Mouse (Mus musculus) neural tube, embryonic 14.5 days (tissue): ENCODE data around the gene Itgb2. TPM values are rescaled to one million over a fixed set of nuclear protein-coding genes. Genes with fewer than 3 reads are reported as not detected.

Source experiments
- ATAC-seq: fragments of 200-750 bp; cut with Nextera tagmentation; 2 replicates; pipeline ENCODE4 v1.8.0; 2017; ENCODE audit warnings: low read depth, mild to moderate bottlenecking, moderate TSS enrichment, moderate library complexity
- H3K27ac ChIP-seq: fragments of 300-500 bp; sonication (generic); 2 replicates; pipeline ENCODE4 v1.5.1; 2014; ENCODE audit warnings: low read depth, mild to moderate bottlenecking, control low read depth, low read length, moderate library complexity, mixed read lengths
- H3K27me3 ChIP-seq: fragments of 300-500 bp; sonication (generic); 2 replicates; pipeline ENCODE4 v1.6.1; 2014; ENCODE audit warnings: low read length; ENCODE audit not compliant: control insufficient read depth, insufficient read depth
- H3K36me3 ChIP-seq: fragments of 300-500 bp; sonication (generic); 2 replicates; pipeline ENCODE4 v1.6.1; 2014; ENCODE audit warnings: low read length, mixed read lengths; ENCODE audit not compliant: control insufficient read depth, insufficient read depth
- H3K4me1 ChIP-seq: fragments of 300-500 bp; sonication (generic); 2 replicates; pipeline ENCODE4 v1.6.1; 2014; ENCODE audit warnings: low read length; ENCODE audit not compliant: control insufficient read depth, insufficient read depth
- H3K4me2 ChIP-seq: fragments of 300-500 bp; sonication (generic); 2 replicates; pipeline ENCODE4 v1.6.1; 2014; ENCODE audit warnings: mild to moderate bottlenecking, low read depth, low read length, control low read depth
- H3K4me3 ChIP-seq: fragments of 300-500 bp; sonication (generic); 2 replicates; pipeline ENCODE4 v1.5.1; 2014; ENCODE audit warnings: low read depth, low read length, control low read depth, mixed read lengths
- H3K9ac ChIP-seq: fragments of 300-500 bp; sonication (generic); replicated peaks from 2 replicates; pipeline ENCODE4 v1.6.1; 2014; ENCODE audit warnings: low read depth, mild to moderate bottlenecking, control low read depth, low read length, mixed read lengths
- H3K9me3 ChIP-seq: fragments of 300-500 bp; sonication (generic); 2 replicates; pipeline ENCODE4 v1.6.1; 2016; ENCODE audit warnings: low read length; ENCODE audit not compliant: control insufficient read depth
- WGBS: fragments of 180-500 bp; shearing (Covaris S2); extraction: QIAGEN DNeasy Blood & Tissue Kit; methylation state at CpG from one replicate; pipeline ENCODE4 v1.1.7; 2014; 5-methylcytosine and 5-hydroxymethylcytosine counted together
- polyA plus RNA-seq: library from polyadenylated mRNA; unstranded; fragments of >200 nt; fragmentation: Nextera tagmentation; extraction: Ambion mirVana; gene quantifications from 2 replicates; pipeline ENCODE4 v1.2.1, GENCODE M21; 2014

Gene Itgb2
- polyA plus RNA-seq, 1 experiment from 2014 or later: 0.44 TPM

- 88% methylated on average over 15 of the region's 15 CpGs for WGBS
- Histone ChIP-seq H3K4me2 (no peak overlapping the region), H3K9ac (no peak overlapping the region), H3K27ac (no peak overlapping the region), H3K4me1 (0 out of 2 replicates have a peak, but pooled peaks cover 12% of the 10 kb centered on the region), H3K4me3 (no peak overlapping the region), H3K36me3 (peaks cover 27% of the 10 kb centered on the region), H3K27me3 (no peaks in the 10 kb centered on the region), H3K9me3 (no peaks in the 10 kb centered on the region)
- ATAC-seq: no peak
Observed at GRCm38 (mm10) chr10:77510225-77510982, 19.6 kb upstream of the Itgb2 start.

- H3K27ac ChIP-seq: peak within 1 kb of the TSS; percentile 69
- H3K27me3 ChIP-seq: no peaks in the 10 kb centered on the region
- peak within 1 kb of the TSS; percentile 94 for H3K4me2 ChIP-seq
- H3K9ac ChIP-seq: peak within 1 kb of the TSS; percentile 83
- WGBS: 1% methylated on average over 75 of the region's 75 CpGs
- H3K9me3 ChIP-seq: no peaks in the 10 kb centered on the region
- H3K36me3 ChIP-seq: peaks cover 20% of the 10 kb centered on the region
- H3K4me1 ChIP-seq: peaks cover 12% of the 10 kb centered on the region
- peak; percentile 95 for ATAC-seq
- peak within 1 kb of the TSS; percentile 95 for H3K4me3 ChIP-seq
Observed at GRCm38 (mm10) chr10:77515385-77516348, 14.4 kb upstream of the Itgb2 start, which contains the start of gene Fam207a. Gene Fam207a (minus strand): TSS chr10:77515785.

DNA sequence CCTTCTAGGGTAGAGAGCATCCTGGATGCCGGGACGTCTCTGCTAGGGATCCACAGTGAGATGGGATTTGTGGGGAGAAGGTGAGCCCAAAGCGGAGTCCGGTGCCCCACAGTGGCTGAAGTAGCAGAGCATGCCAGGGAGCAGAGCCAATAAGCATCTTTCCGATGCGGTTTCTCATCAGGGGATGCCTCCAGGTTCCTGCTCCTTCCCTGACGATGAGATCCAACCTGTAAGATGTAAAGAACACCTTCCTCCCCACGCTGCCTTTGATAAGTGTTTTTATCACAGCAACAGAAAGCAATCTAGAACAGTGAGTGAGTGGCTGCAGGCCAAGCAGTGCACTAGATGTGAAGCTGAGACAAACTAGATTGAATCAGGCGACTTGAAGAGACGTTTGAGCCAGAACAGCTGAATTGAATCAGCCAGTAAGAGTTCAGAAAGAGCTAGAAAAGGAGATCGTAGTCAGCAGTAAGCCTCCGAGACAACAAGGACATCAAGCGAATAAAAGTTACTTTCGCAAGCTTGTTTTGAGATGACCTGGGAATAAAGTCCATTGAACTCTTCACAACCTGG is 13.6 kb upstream of the Itgb2 start:
- Histone ChIP-seq H3K9me3 (no peaks in the 10 kb centered on the region), H3K36me3 (peaks cover 18% of the 10 kb centered on the region), H3K27ac (peak overlapping the region; percentile 69), H3K9ac (peak overlapping the region; percentile 83), H3K4me2 (peak overlapping the region; percentile 94), H3K4me1 (peaks cover 12% of the 10 kb centered on the region), H3K27me3 (no peaks in the 10 kb centered on the region), H3K4me3 (peak overlapping the region; percentile 95)
- 48% methylated on average over 14 of the region's 14 CpGs for WGBS
- 0 out of 2 replicates have a peak, but pooled peaks have one; percentile 5 for ATAC-seq

- ATAC-seq: no peak
- no peak overlapping the region for H3K9ac ChIP-seq
- 23% methylated on average over 20 of the region's 20 CpGs for WGBS
- H3K4me3 ChIP-seq: no peak overlapping the region
- H3K27me3 ChIP-seq: no peaks in the 10 kb centered on the region
- H3K4me1 ChIP-seq: peaks cover 12% of the 10 kb centered on the region
- no peak overlapping the region for H3K4me2 ChIP-seq
- no peaks in the 10 kb centered on the region for H3K9me3 ChIP-seq
- peaks cover 14% of the 10 kb centered on the region for H3K36me3 ChIP-seq
- no peak overlapping the region for H3K27ac ChIP-seq
Observed at GRCm38 (mm10) chr10:77517066-77517620, 12.9 kb upstream of the Itgb2 start.

GRCm38 (mm10) chr10:77517801-77518200 is 12.3 kb upstream of the Itgb2 start:
- no peak overlapping the region for H3K4me2 ChIP-seq
- H3K9me3 ChIP-seq: no peaks in the 10 kb centered on the region
- peaks cover 12% of the 10 kb centered on the region for H3K4me1 ChIP-seq
- no peak overlapping the region for H3K9ac ChIP-seq
- no peaks in the 10 kb centered on the region for H3K27me3 ChIP-seq
- no peak overlapping the region for H3K4me3 ChIP-seq
- peaks cover 8% of the 10 kb centered on the region for H3K36me3 ChIP-seq
- no peak for ATAC-seq
- no peak overlapping the region for H3K27ac ChIP-seq
- 91% methylated on average over 5 of the region's 5 CpGs for whole genome bisulfite sequencing

- no peak overlapping the region for H3K4me2 ChIP-seq
- no peak overlapping the region for H3K9ac ChIP-seq
- no peaks in the 10 kb centered on the region for H3K9me3 ChIP-seq
- ATAC-seq: no peak
- H3K36me3 ChIP-seq: peaks cover under 1% of the 10 kb centered on the region; the same call in 1 of the 2 replicates
- WGBS: 88% methylated on average over 3 of the region's 3 CpGs
- H3K27me3 ChIP-seq: no peaks in the 10 kb centered on the region
- H3K4me1 ChIP-seq: peaks cover 12% of the 10 kb centered on the region
- no peak overlapping the region for H3K27ac ChIP-seq
- H3K4me3 ChIP-seq: no peak overlapping the region
Observed at GRCm38 (mm10) chr10:77519191-77519590, 10.9 kb upstream of the Itgb2 start.

- no peak for ATAC-seq
- 92% methylated on average over 5 of the region's 5 CpGs for WGBS
- Histone ChIP-seq H3K4me3 (no peak overlapping the region), H3K4me1 (peaks cover 7% of the 10 kb centered on the region), H3K9me3 (no peaks in the 10 kb centered on the region), H3K4me2 (no peak overlapping the region), H3K27ac (no peak overlapping the region), H3K36me3 (no peaks in the 10 kb centered on the region), H3K27me3 (no peaks in the 10 kb centered on the region), H3K9ac (no peak overlapping the region)
Observed at GRCm38 (mm10) chr10:77520497-77520896, 9.6 kb upstream of the Itgb2 start.

DNA sequence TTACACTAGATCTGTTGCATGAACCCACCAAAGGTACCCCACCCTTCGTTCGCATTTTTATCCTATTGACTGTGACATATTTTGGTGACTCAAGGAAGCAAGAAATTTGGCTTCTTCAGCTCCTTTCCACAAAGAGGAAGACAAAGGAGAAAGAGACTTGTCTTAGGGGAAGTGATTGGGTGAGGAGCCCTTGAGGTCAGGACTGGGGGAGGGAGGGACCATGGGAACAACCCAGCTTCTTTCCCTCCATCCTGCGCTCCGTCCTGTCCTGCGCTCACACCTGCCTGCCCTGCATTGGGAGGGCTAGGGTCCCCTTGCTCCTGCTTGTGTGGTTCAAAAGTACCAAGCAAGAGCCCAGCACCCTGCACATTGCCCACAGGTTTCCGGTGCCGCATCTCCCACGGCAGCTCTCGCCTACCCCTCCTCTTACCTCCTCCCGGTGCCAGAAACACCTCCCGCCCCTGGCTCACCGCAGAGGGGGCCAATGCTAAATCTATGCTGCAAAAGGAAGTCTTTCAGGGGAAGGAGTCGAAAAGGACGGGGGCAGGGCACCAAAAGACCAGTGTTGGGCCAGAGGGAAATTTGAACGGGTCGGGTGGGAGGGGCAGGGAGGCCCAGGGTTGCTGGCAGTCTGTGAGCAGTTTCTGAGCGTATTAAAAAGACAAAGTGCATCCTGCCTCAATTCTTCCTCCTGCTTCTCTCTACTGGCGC is 7.9 kb upstream of the Itgb2 start:
- no peak for ATAC-seq
- H3K27ac ChIP-seq: no peak overlapping the region
- no peaks in the 10 kb centered on the region for H3K4me1 ChIP-seq
- H3K27me3 ChIP-seq: no peaks in the 10 kb centered on the region
- no peaks in the 10 kb centered on the region for H3K36me3 ChIP-seq
- 0 out of 2 replicates have a peak overlapping the region, but pooled peaks have one; percentile 39 for H3K9ac ChIP-seq
- no peaks in the 10 kb centered on the region for H3K9me3 ChIP-seq
- WGBS: 18% methylated on average over 18 of the region's 18 CpGs
- peak overlapping the region; percentile 16; the same call in 1 of the 2 replicates for H3K4me3 ChIP-seq
- H3K4me2 ChIP-seq: peak overlapping the region; percentile 41
